Mouse (Mus musculus): ENCODE measurements at regions not wholly inside any gene's neighbourhood (a gene's known extent, or its start where the extent isn't known, plus 50 kb on each side); places are given as distances from the start of the nearest gene placed in this dataset.
A peak's percentile ranks its signal among the peaks of the same experiment; 100 is the strongest.

- no peak overlapping the region for H3K4me3 ChIP-seq (ENCODE audit: low read length)
- H3K9ac ChIP-seq (ENCODE audit: low read depth, low read length): no peak overlapping the region
- no peak for ATAC-seq
- H3K9me3 ChIP-seq (ENCODE audit: control insufficient read depth, low read length): no peaks in the 10 kb centered on the region
- H3K36me3 ChIP-seq (ENCODE audit: control insufficient read depth, insufficient read depth, low read length): no peaks in the 10 kb centered on the region
- 45% methylated on average over 15 of the region's 15 CpGs for WGBS
- H3K27ac ChIP-seq (ENCODE audit: low read depth, low read length): no peak overlapping the region; the same call in 1 of the 2 replicates
- H3K4me1 ChIP-seq (ENCODE audit: control insufficient read depth, insufficient read depth, low read depth, low read length): peaks cover 9% of the 10 kb centered on the region
- H3K27me3 ChIP-seq (replicated peaks; ENCODE audit: control insufficient read depth, insufficient read depth, low read length): no peaks in the 10 kb centered on the region
- H3K4me2 ChIP-seq (ENCODE audit: low read length): no peak overlapping the region
Measured at GRCm38 (mm10) chr4:9080821-9081493, 842.1 kb upstream of the Car8 start.

GRCm38 (mm10) chr4:9079828-9080245, 841.0 kb upstream of the Car8 start:
- ATAC-seq: peak; percentile 46; the same call in 1 of the 2 replicates
- 37% methylated on average over 4 of the region's 4 CpGs for whole genome bisulfite sequencing

GRCm38 (mm10) chr4:9074447-9074846, 835.6 kb upstream of the Car8 start:
- no peaks in the 10 kb centered on the region for H3K27me3 ChIP-seq (replicated peaks; ENCODE audit: control insufficient read depth, insufficient read depth, low read length)
- H3K4me1 ChIP-seq (ENCODE audit: control insufficient read depth, insufficient read depth, low read depth, low read length): no peaks in the 10 kb centered on the region
- H3K4me3 ChIP-seq (ENCODE audit: low read length): no peak overlapping the region
- no peak overlapping the region for H3K27ac ChIP-seq (ENCODE audit: low read depth, low read length)
- H3K36me3 ChIP-seq (ENCODE audit: control insufficient read depth, insufficient read depth, low read length): no peaks in the 10 kb centered on the region
- 36% methylated on average over 2 of the region's 2 CpGs for WGBS
- no peaks in the 10 kb centered on the region for H3K9me3 ChIP-seq (ENCODE audit: control insufficient read depth, low read length)
- H3K4me2 ChIP-seq (ENCODE audit: low read length): no peak overlapping the region
- no peak for ATAC-seq
- H3K9ac ChIP-seq (ENCODE audit: low read depth, low read length): no peak overlapping the region

More at GRCm38 (mm10) chr4:9079828-9080245, 841.0 kb upstream of the Car8 start:
- H3K27ac ChIP-seq (ENCODE audit: low read depth, low read length): no peak overlapping the region
- H3K4me1 ChIP-seq (ENCODE audit: control insufficient read depth, insufficient read depth, low read depth, low read length): peaks cover 9% of the 10 kb centered on the region
- H3K9me3 ChIP-seq (ENCODE audit: control insufficient read depth, low read length): no peaks in the 10 kb centered on the region
- no peak overlapping the region for H3K4me3 ChIP-seq (ENCODE audit: low read length)
- H3K9ac ChIP-seq (ENCODE audit: low read depth, low read length): no peak overlapping the region
- no peaks in the 10 kb centered on the region for H3K36me3 ChIP-seq (ENCODE audit: control insufficient read depth, insufficient read depth, low read length)
- H3K4me2 ChIP-seq (ENCODE audit: low read length): no peak overlapping the region
- no peaks in the 10 kb centered on the region for H3K27me3 ChIP-seq (replicated peaks; ENCODE audit: control insufficient read depth, insufficient read depth, low read length)

- ATAC-seq: peak; percentile 64; the same call in 1 of the 2 replicates
- Histone ChIP-seq H3K27me3 (replicated peaks; ENCODE audit: control insufficient read depth, insufficient read depth, low read length) (no peaks in the 10 kb centered on the region), H3K4me2 (ENCODE audit: low read length) (no peak overlapping the region), H3K27ac (ENCODE audit: low read depth, low read length) (no peak overlapping the region), H3K9ac (ENCODE audit: low read depth, low read length) (no peak overlapping the region), H3K9me3 (ENCODE audit: control insufficient read depth, low read length) (no peaks in the 10 kb centered on the region), H3K36me3 (ENCODE audit: control insufficient read depth, insufficient read depth, low read length) (no peaks in the 10 kb centered on the region), H3K4me3 (ENCODE audit: low read length) (no peak overlapping the region), H3K4me1 (ENCODE audit: control insufficient read depth, insufficient read depth, low read depth, low read length) (no peaks in the 10 kb centered on the region)
- WGBS: 61% methylated on average over 8 of the region's 8 CpGs
Measured at GRCm38 (mm10) chr4:9073736-9074428, 835.0 kb upstream of the Car8 start.

- H3K4me1 ChIP-seq (ENCODE audit: control insufficient read depth, insufficient read depth, low read depth, low read length): no peaks in the 10 kb centered on the region
- 81% methylated on average over 5 of the region's 5 CpGs for WGBS
- no peak overlapping the region for H3K4me2 ChIP-seq (ENCODE audit: low read length)
- no peak overlapping the region for H3K27ac ChIP-seq (ENCODE audit: low read depth, low read length)
- no peaks in the 10 kb centered on the region for H3K36me3 ChIP-seq (ENCODE audit: control insufficient read depth, insufficient read depth, low read length)
- no peak for ATAC-seq
- H3K9me3 ChIP-seq (ENCODE audit: control insufficient read depth, low read length): no peaks in the 10 kb centered on the region
- H3K27me3 ChIP-seq (replicated peaks; ENCODE audit: control insufficient read depth, insufficient read depth, low read length): no peaks in the 10 kb centered on the region
- no peak overlapping the region for H3K9ac ChIP-seq (ENCODE audit: low read depth, low read length)
- no peak overlapping the region for H3K4me3 ChIP-seq (ENCODE audit: low read length)
Measured at GRCm38 (mm10) chr4:9072321-9072720, 833.5 kb upstream of the Car8 start.

- ATAC-seq: no peak
- no peak overlapping the region for H3K4me2 ChIP-seq (ENCODE audit: low read length)
- no peaks in the 10 kb centered on the region for H3K27me3 ChIP-seq (replicated peaks; ENCODE audit: control insufficient read depth, insufficient read depth, low read length)
- H3K4me1 ChIP-seq (ENCODE audit: control insufficient read depth, insufficient read depth, low read depth, low read length): peaks cover 2% of the 10 kb centered on the region; the same call in 1 of the 2 replicates
- H3K4me3 ChIP-seq (ENCODE audit: low read length): no peak overlapping the region
- no peak overlapping the region for H3K9ac ChIP-seq (ENCODE audit: low read depth, low read length)
- H3K27ac ChIP-seq (ENCODE audit: low read depth, low read length): no peak overlapping the region
- WGBS: 67% methylated on average over 2 of the region's 2 CpGs
- no peaks in the 10 kb centered on the region for H3K9me3 ChIP-seq (ENCODE audit: control insufficient read depth, low read length)
- no peaks in the 10 kb centered on the region for H3K36me3 ChIP-seq (ENCODE audit: control insufficient read depth, insufficient read depth, low read length)
Measured at GRCm38 (mm10) chr4:9067874-9068273, 829.0 kb upstream of the Car8 start.

GRCm38 (mm10) chr4:9065981-9066815, 827.4 kb upstream of the Car8 start:
- Histone ChIP-seq H3K36me3 (ENCODE audit: control insufficient read depth, insufficient read depth, low read length) (no peaks in the 10 kb centered on the region), H3K9me3 (ENCODE audit: control insufficient read depth, low read length) (no peaks in the 10 kb centered on the region), H3K9ac (ENCODE audit: low read depth, low read length) (no peak overlapping the region), H3K4me2 (ENCODE audit: low read length) (no peak overlapping the region), H3K27ac (ENCODE audit: low read depth, low read length) (peak overlapping the region; percentile 44; the same call in 1 of the 2 replicates), H3K4me1 (ENCODE audit: control insufficient read depth, insufficient read depth, low read depth, low read length) (peaks cover 2% of the 10 kb centered on the region; the same call in 1 of the 2 replicates), H3K27me3 (replicated peaks; ENCODE audit: control insufficient read depth, insufficient read depth, low read length) (no peaks in the 10 kb centered on the region), H3K4me3 (ENCODE audit: low read length) (no peak overlapping the region)
- 60% methylated on average over 10 of the region's 10 CpGs for WGBS
- peak; percentile 42; the same call in 1 of the 2 replicates for ATAC-seq

- no peak for ATAC-seq
- Histone ChIP-seq H3K4me2 (ENCODE audit: low read length) (no peak overlapping the region), H3K4me3 (ENCODE audit: low read length) (no peak overlapping the region), H3K36me3 (ENCODE audit: control insufficient read depth, insufficient read depth, low read length) (no peaks in the 10 kb centered on the region), H3K27ac (ENCODE audit: low read depth, low read length) (no peak overlapping the region), H3K9me3 (ENCODE audit: control insufficient read depth, low read length) (no peaks in the 10 kb centered on the region), H3K4me1 (ENCODE audit: control insufficient read depth, insufficient read depth, low read depth, low read length) (peaks cover 6% of the 10 kb centered on the region), H3K27me3 (replicated peaks; ENCODE audit: control insufficient read depth, insufficient read depth, low read length) (no peaks in the 10 kb centered on the region), H3K9ac (ENCODE audit: low read depth, low read length) (no peak overlapping the region)
- WGBS: 81% methylated on average over 3 of the region's 3 CpGs
Measured at GRCm38 (mm10) chr4:9061941-9062340, 823.1 kb upstream of the Car8 start.

- Histone ChIP-seq H3K27me3 (replicated peaks; ENCODE audit: control insufficient read depth, insufficient read depth, low read length) (no peaks in the 10 kb centered on the region), H3K36me3 (ENCODE audit: control insufficient read depth, insufficient read depth, low read length) (no peaks in the 10 kb centered on the region), H3K9me3 (ENCODE audit: control insufficient read depth, low read length) (no peaks in the 10 kb centered on the region), H3K9ac (ENCODE audit: low read depth, low read length) (no peak overlapping the region), H3K4me2 (ENCODE audit: low read length) (no peak overlapping the region), H3K27ac (ENCODE audit: low read depth, low read length) (no peak overlapping the region), H3K4me1 (ENCODE audit: control insufficient read depth, insufficient read depth, low read depth, low read length) (peaks cover 6% of the 10 kb centered on the region; the same call in 1 of the 2 replicates), H3K4me3 (ENCODE audit: low read length) (no peak overlapping the region)
- peak; percentile 57; the same call in 1 of the 2 replicates for ATAC-seq
- WGBS: 26% methylated on average over 5 of the region's 5 CpGs
Measured at GRCm38 (mm10) chr4:9060221-9060620, 821.4 kb upstream of the Car8 start.
